Mouse (Mus musculus): ENCODE data around the gene Clpx. TPM values are rescaled to one million over a fixed set of nuclear protein-coding genes. Genes with fewer than 3 reads are reported as not detected.

The Clpx gene
- total RNA-seq, 2 experiments from 2014 or later: 56.9 to 75.9 TPM

GRCm38 (mm10) chr9:65375163-65375934 is 81.3 kb downstream of the Clpx start:
- DNase-seq: no peak
- intact Hi-C loops (cut with DNase I; ENCODE audit: low total_unique reads): no loop called here

Other genes with a start within 250 kb of the Clpx start
- gene Igdcc4, start 192.8 kb upstream of the Clpx start, total RNA-seq (2021): 10 to 100 TPM; 31.8 to 39.9 TPM
- under 1 TPM; 0.37 to 0.58 TPM for gene Igdcc3, start 153.1 kb upstream of the Clpx start, total RNA-seq (2021)
- gene Parp16, start 98.9 kb upstream of the Clpx start, total RNA-seq (2021): 1 to 10 TPM; 4.9 to 5.4 TPM
- 100 to 1,000 TPM in 1 of 2 experiments, 10 to 100 TPM in 1; 63.1 to 122 TPM for gene Cilp, start 29.1 kb upstream of the Clpx start, total RNA-seq (2021)
- 10 to 100 TPM in 1 of 2 experiments, 1 to 10 TPM in 1; 9.1 to 13.2 TPM for gene Pdcd7, start 51.8 kb downstream of the Clpx start, total RNA-seq (2021)
- gene Ubap1l, start 66.8 kb downstream of the Clpx start, total RNA-seq (2021): under 1 TPM; 0.14 to 0.38 TPM
- gene Kbtbd13, start 97.4 kb downstream of the Clpx start, total RNA-seq (2021): 10 to 100 TPM in 1 of 2 experiments, 1 to 10 TPM in 1; 5.5 to 10.2 TPM
- 1 to 10 TPM; 6.7 to 7.7 TPM for gene Rasl12, start 104.2 kb downstream of the Clpx start, total RNA-seq (2021)
- gene Slc51b, start 128.7 kb downstream of the Clpx start, total RNA-seq (2021): not detected
- gene Mtfmt, start 141.5 kb downstream of the Clpx start, total RNA-seq (2021): 1 to 10 TPM; 4.7 to 5.9 TPM
- 10 to 100 TPM; 23.8 to 29.2 TPM for gene Spg21, start 166.7 kb downstream of the Clpx start, total RNA-seq (2021)
- not detected for gene Ankdd1a, start 225.9 kb downstream of the Clpx start, total RNA-seq (2021)